Mouse (Mus musculus) subcutaneous adipose tissue, adult 2 months (tissue): Measurements from ENCODE around the gene Dnmt3c. TPM values are rescaled to one million over a fixed set of nuclear protein-coding genes. Genes with fewer than 3 reads are reported as not detected.

ENCODE experiments used
- polyA plus RNA-seq: library from polyadenylated mRNA; depleted of rRNA; stranded (reverse); fragments of >200 nt; gene quantifications from 2 replicates; pipeline ENCODE4 v1.2.3, GENCODE M21; 2012; ENCODE audit warnings: low replicate concordance; rRNA removed

Gene Dnmt3c
- polyA plus RNA-seq: not detected in 2 replicates

DNA sequence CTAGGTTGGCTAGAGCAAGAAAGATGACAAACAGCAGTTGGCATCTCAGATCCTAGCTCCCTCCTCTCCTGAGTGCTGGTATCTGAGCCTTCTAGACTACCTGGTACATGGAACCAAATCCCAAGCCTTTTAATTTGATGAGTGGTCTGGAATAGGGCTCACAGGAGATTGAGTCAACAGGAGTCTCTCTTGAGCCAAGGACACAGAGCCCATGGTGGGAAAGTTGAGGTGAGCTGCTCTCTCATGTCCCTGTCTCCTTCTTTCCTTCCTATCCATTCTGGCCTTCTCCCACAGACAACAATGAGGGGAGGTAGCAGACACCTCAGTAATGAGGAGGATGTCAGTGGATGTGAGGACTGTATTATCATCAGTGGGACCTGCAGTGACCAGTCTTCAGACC is at the start of gene Dnmt3c:
Gene Dnmt3c (plus strand): TSS at position 301 of the 400 bp plus-strand sequence.

DNA sequence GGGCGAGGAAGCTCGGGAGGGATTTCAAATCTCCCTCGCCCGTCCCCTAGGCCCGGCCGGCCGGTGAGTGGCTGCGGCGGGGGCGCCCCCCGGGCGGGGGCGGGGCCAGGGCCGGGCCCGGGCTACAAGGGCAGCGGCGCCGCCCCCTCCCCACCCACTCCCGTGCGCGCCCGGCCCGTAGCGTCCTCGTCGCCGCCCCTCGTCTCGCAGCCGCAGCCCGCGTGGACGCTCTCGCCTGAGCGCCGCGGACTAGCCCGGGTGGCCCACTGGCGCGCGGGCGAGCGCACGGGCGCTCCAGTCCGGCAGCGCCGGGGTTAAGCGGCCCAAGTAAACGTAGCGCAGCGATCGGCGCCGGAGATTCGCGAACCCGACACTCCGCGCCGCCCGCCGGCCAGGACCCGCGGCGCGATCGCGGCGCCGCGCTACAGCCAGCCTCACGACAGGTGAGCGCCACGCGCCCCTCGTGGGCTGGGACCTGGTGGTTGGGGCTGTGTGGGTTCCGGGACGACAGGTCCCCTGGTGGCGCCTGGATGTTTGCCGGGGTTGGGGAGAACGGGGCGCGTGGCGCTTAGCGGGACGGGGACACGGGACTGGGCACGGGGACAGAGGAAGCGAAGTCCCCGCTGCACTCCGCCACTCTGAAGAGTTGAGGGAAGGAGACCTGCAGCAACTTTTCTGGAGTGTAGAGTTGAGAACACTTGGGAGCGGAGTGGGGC is 47.0 kb upstream of the Dnmt3c start, which contains the start of gene Dnmt3b:
Gene Dnmt3b (plus strand): TSS at position 153 of the 716 bp plus-strand sequence.

DNA sequence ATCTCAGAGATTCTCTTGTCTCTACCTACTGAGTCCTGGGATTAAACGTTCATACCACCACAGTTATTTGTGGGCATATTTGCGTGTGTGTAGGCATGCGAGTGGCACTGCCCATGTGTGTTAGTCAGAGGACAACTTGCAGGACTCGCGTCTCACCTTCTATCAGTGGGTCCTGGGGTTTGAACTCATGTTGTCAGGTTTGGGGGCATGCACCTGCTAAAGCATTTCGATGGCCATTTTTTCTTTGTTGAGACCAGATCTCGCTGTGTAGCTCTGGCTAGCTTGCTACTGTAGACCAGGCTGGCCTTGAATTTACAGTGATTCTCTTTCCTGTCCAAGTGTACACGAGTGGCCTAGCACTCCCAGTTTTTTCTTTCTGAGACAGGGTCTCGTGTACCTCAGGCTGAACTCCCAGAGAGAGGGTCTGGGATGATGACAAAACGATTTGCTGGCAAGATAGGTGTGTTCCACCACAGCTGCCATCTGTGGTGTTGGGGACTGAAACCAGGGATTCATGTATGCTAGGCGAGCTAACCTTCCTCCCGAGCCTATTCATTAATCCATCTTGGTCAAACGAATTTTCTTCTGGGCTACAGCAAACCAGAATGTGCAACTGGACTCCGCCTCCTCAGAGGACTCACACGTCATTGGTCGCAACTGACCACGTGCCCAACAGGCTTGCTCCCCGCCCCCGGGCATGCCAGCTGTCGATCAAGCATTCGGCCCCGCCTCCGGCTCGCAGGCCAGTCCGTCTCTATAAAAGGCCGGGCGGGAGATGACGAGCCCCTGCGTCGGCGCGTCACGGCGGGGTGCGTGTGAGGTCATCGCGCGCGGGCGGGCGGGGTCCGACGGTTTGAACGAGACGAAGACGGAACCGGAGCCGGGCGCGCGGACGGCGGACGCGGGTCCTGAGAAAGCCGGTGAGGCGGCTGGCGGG is 44.3 kb downstream of the Dnmt3c start, which contains the start of gene Mapre1:
Gene Mapre1 (plus strand): TSS at position 775 of the 937 bp plus-strand sequence.

Other genes starting within 250 kb of the Dnmt3c start
- gene 4930404H24Rik, start 203.9 kb upstream of the Dnmt3c start, polyA plus RNA-seq: not detected in 2 replicates
- gene Nol4l, start 166.7 kb upstream of the Dnmt3c start, polyA plus RNA-seq: 6.7 and 11.1 TPM in 2 replicates
- gene Commd7, start 63.9 kb upstream of the Dnmt3c start, polyA plus RNA-seq: 21.0 and 23.6 TPM in 2 replicates
- 1.8 and 5.2 TPM in 2 replicates for gene Dnmt3b, start 47.2 kb upstream of the Dnmt3c start, polyA plus RNA-seq
- 13.2 and 16.4 TPM in 2 replicates for gene Mapre1, start 44.6 kb downstream of the Dnmt3c start, polyA plus RNA-seq
- 1.1 and 2.4 TPM in 2 replicates for gene Efcab8, start 83.3 kb downstream of the Dnmt3c start, polyA plus RNA-seq
- gene Sun5, start 174.4 kb downstream of the Dnmt3c start, polyA plus RNA-seq: not detected in 2 replicates
- gene Bpifb2, start 178.4 kb downstream of the Dnmt3c start, polyA plus RNA-seq: not detected in 2 replicates
- 0.09 and 2.1 TPM in 2 replicates for gene Bpifb6, start 203.7 kb downstream of the Dnmt3c start, polyA plus RNA-seq
- gene Bpifb3, start 221.6 kb downstream of the Dnmt3c start, polyA plus RNA-seq: 0.06 TPM in 1 of 2 replicates, not detected in the other
- gene Bpifb4, start 241.6 kb downstream of the Dnmt3c start, polyA plus RNA-seq: not detected in 2 replicates